Mouse (Mus musculus) neural tube, embryonic 11.5 days (tissue): Measurements from ENCODE around the gene Wnk4. TPM values are rescaled to one million over a fixed set of nuclear protein-coding genes. Genes with fewer than 3 reads are reported as not detected.

ENCODE experiments used
- polyA plus RNA-seq: library from polyadenylated mRNA; unstranded; fragments of >200 nt; fragmentation: Nextera tagmentation; extraction: Ambion mirVana; gene quantifications from 2 replicates; pipeline ENCODE4 v1.2.1, GENCODE M21; 2014

Wnk4 gene
- polyA plus RNA-seq, 1 experiment from 2014 or later = 7.6 TPM

Other genes with a start within 250 kb of the Wnk4 start
- 5.8 and 5.9 TPM in 2 replicates for gene Naglu, start 190.6 kb upstream of the Wnk4 start, polyA plus RNA-seq
- gene Hsd17b1, start 182.2 kb upstream of the Wnk4 start, polyA plus RNA-seq = not detected in 2 replicates
- gene Coasy, start 178.0 kb upstream of the Wnk4 start, polyA plus RNA-seq = 55.5 and 55.9 TPM in 2 replicates
- gene Mlx, start 173.3 kb upstream of the Wnk4 start, polyA plus RNA-seq = 55.6 and 61.6 TPM in 2 replicates
- 49.3 and 50.8 TPM in 2 replicates for gene Psmc3ip, start 165.1 kb upstream of the Wnk4 start, polyA plus RNA-seq
- gene Retreg3, start 140.7 kb upstream of the Wnk4 start, polyA plus RNA-seq = 14.3 and 14.4 TPM in 2 replicates
- 111 and 116 TPM in 2 replicates for gene Tubg1, start 140.6 kb upstream of the Wnk4 start, polyA plus RNA-seq
- gene Tubg2, start 104.7 kb upstream of the Wnk4 start, polyA plus RNA-seq = 6.2 and 6.9 TPM in 2 replicates
- gene Cntnap1, start 90.0 kb upstream of the Wnk4 start, polyA plus RNA-seq = 0.94 and 1.0 TPM in 2 replicates
- gene Plekhh3, start 89.2 kb upstream of the Wnk4 start, polyA plus RNA-seq = 9.2 and 11.8 TPM in 2 replicates
- 0.14 and 0.44 TPM in 2 replicates for gene Ccr10, start 85.1 kb upstream of the Wnk4 start, polyA plus RNA-seq
- 11.2 and 12.4 TPM in 2 replicates for gene Ezh1, start 34.1 kb upstream of the Wnk4 start, polyA plus RNA-seq
- gene Ramp2, start 14.5 kb upstream of the Wnk4 start, polyA plus RNA-seq = 72.6 and 73.3 TPM in 2 replicates
- gene Vps25, start 6.9 kb upstream of the Wnk4 start, polyA plus RNA-seq = 124 and 126 TPM in 2 replicates
- gene Cntd1, start 18.4 kb downstream of the Wnk4 start, polyA plus RNA-seq = 1.6 and 2.5 TPM in 2 replicates
- gene Coa3, start 18.5 kb downstream of the Wnk4 start, polyA plus RNA-seq = 190 and 196 TPM in 2 replicates
- gene Becn1, start 41.7 kb downstream of the Wnk4 start, polyA plus RNA-seq = 174 and 177 TPM in 2 replicates
- 154 and 157 TPM in 2 replicates for gene Psme3, start 55.6 kb downstream of the Wnk4 start, polyA plus RNA-seq
- 1.4 and 1.8 TPM in 2 replicates for gene Aoc2, start 64.5 kb downstream of the Wnk4 start, polyA plus RNA-seq
- not detected in 2 replicates for gene Aoc3, start 70.0 kb downstream of the Wnk4 start, polyA plus RNA-seq
- not detected in 2 replicates for gene G6pc, start 107.0 kb downstream of the Wnk4 start, polyA plus RNA-seq
- gene Aarsd1, start 157.0 kb downstream of the Wnk4 start, polyA plus RNA-seq = 87.8 and 92.8 TPM in 2 replicates
- 9.9 and 12.5 TPM in 2 replicates for gene Gm27029, start 164.2 kb downstream of the Wnk4 start, polyA plus RNA-seq
- gene Rundc1, start 164.5 kb downstream of the Wnk4 start, polyA plus RNA-seq = 18.0 and 18.6 TPM in 2 replicates
- gene Ptges3l, start 164.8 kb downstream of the Wnk4 start, polyA plus RNA-seq = 6.9 and 7.1 TPM in 2 replicates
- 389 and 414 TPM in 2 replicates for gene Rpl27, start 181.7 kb downstream of the Wnk4 start, polyA plus RNA-seq
- gene Ifi35, start 187.8 kb downstream of the Wnk4 start, polyA plus RNA-seq = 2.4 and 3.1 TPM in 2 replicates
- gene Rnd2, start 204.4 kb downstream of the Wnk4 start, polyA plus RNA-seq = 43.9 and 49.0 TPM in 2 replicates
- 52.3 and 55.8 TPM in 2 replicates for gene Vat1, start 205.7 kb downstream of the Wnk4 start, polyA plus RNA-seq